Mouse (Mus musculus): ENCODE results near the gene Usp36. TPM values are rescaled to one million over a fixed set of nuclear protein-coding genes. Genes with fewer than 3 reads are reported as not detected.

Gene Usp36
- polyA plus RNA-seq, 1 experiment from 2014 or later = 16.1 TPM

DNA sequence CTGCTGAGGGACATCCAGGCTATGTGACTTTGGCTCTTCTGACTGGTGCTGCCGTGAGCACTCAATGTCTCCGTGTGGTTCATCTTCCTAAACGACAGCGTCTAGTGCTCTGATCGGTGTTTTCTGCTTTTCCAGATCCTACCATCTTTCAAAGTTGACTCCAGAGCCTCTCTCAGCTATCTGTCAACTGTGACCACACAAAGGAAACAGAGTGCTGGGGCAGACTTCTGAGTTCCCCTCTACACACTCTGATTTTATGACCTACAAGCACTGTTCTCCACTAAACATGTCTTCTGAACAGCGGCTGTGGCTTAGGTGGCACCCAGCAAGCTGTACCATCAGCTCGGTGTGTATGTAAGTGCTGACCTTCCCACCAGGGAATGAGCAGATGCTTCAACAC is 63.2 kb downstream of the Usp36 start:
- H3K27ac ChIP-seq (replicated peaks; ENCODE audit: low read depth, low read length) = no peak overlapping the region
- no peak overlapping the region for H3K9ac ChIP-seq (ENCODE audit: low read depth, low read length)
- H3K36me3 ChIP-seq (ENCODE audit: control insufficient read depth, insufficient read depth, low read length) = no peaks in the 10 kb centered on the region
- H3K9me3 ChIP-seq (ENCODE audit: control insufficient read depth, low read length) = no peaks in the 10 kb centered on the region
- H3K4me1 ChIP-seq (ENCODE audit: control insufficient read depth, insufficient read depth, low read length) = peaks cover 11% of the 10 kb centered on the region
- H3K27me3 ChIP-seq (replicated peaks; ENCODE audit: control insufficient read depth, insufficient read depth, low read length) = no peaks in the 10 kb centered on the region
- WGBS = 89% methylated on average over 7 of the region's 7 CpGs
- no peak for DNase-seq (ENCODE audit: low spot score)
- ATAC-seq (ENCODE audit: low read depth) = no peak
- H3K4me2 ChIP-seq (ENCODE audit: low read depth, low read length) = no peak overlapping the region
- H3K4me3 ChIP-seq (ENCODE audit: low read depth, low read length) = no peak overlapping the region

DNA sequence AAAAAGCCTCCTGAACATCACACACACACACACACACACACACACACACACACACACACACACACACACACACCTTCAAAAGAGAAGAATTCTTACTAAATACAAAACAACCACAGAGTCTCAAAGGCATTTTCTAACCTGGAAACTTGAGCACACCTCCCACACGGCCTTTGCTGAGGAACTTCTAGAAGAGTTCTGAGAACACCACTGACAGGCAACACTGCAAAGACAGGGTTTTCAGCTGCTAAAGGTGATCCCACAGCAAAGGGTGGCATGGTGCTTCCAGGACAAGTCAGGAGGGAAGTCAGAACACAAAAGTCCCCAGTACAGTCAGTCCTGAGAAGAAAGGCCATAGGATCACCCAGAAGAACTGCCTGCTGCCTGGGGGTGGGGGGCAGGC is 64.2 kb downstream of the Usp36 start:
- H3K27ac ChIP-seq (replicated peaks; ENCODE audit: low read depth, low read length) = no peak overlapping the region; the same call in 1 of the 2 replicates

DNA sequence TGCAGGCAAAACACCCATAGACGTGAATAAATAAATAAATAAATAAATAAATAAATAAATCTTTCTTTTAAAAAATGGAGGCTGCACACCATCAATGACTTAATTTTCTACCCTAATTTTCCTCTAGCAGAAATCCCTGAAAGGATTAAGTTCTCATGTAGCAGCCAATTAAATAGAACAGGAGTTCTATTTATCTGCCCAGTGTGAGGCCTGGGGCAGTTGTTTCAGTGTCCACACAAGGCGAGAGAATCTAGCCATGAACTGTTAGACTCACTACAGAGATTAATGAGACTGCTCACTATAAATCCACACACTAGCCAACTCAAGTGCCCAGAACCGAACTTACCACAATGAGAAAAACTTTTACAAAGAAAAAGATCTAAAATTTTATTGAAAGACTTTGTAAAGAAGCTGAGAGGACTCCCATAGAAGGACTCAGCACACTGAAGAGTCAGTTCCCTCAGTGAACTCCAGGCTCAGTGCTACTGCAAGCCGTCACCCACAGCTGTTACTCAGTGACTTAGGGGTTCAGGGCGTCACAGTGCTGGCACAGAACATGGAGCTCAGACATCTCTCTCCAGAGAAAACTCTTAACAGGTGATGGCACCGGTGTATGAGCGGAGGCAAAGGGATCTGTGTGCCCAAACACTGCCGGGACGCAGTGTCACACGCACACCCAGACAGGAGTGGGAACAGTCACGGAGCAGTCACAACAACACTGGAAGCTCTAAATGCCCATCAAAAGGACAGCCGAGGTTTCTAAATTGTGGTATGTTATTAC is 64.8 kb downstream of the Usp36 start:
- DNase-seq (ENCODE audit: low spot score) (no peak), ATAC-seq (ENCODE audit: low read depth) (no peak)
- H3K27me3 ChIP-seq (replicated peaks; ENCODE audit: control insufficient read depth, insufficient read depth, low read length) = no peaks in the 10 kb centered on the region
- H3K9me3 ChIP-seq (ENCODE audit: control insufficient read depth, low read length) = no peaks in the 10 kb centered on the region
- H3K4me2 ChIP-seq (ENCODE audit: low read depth, low read length) = no peak overlapping the region
- no peaks in the 10 kb centered on the region for H3K36me3 ChIP-seq (ENCODE audit: control insufficient read depth, insufficient read depth, low read length)
- no peak overlapping the region for H3K9ac ChIP-seq (ENCODE audit: low read depth, low read length)
- H3K27ac ChIP-seq (replicated peaks; ENCODE audit: low read depth, low read length) = peak overlapping the region; percentile 48; the same call in 1 of the 2 replicates
- 58% methylated on average over 12 of the region's 12 CpGs for WGBS
- H3K4me3 ChIP-seq (ENCODE audit: low read depth, low read length) = no peak overlapping the region
- H3K4me1 ChIP-seq (ENCODE audit: control insufficient read depth, insufficient read depth, low read length) = peaks cover 11% of the 10 kb centered on the region

More for the DNA sequence above, 64.2 kb downstream of the Usp36 start:
- Histone ChIP-seq H3K27me3 (replicated peaks; ENCODE audit: control insufficient read depth, insufficient read depth, low read length) (no peaks in the 10 kb centered on the region), H3K4me2 (ENCODE audit: low read depth, low read length) (no peak overlapping the region), H3K9me3 (ENCODE audit: control insufficient read depth, low read length) (no peaks in the 10 kb centered on the region), H3K9ac (ENCODE audit: low read depth, low read length) (no peak overlapping the region), H3K4me1 (ENCODE audit: control insufficient read depth, insufficient read depth, low read length) (peaks cover 11% of the 10 kb centered on the region), H3K4me3 (ENCODE audit: low read depth, low read length) (no peak overlapping the region), H3K36me3 (ENCODE audit: control insufficient read depth, insufficient read depth, low read length) (no peaks in the 10 kb centered on the region)
- WGBS = 24% methylated on average over 1 of the region's 1 CpGs
- ATAC-seq (ENCODE audit: low read depth) (no peak), DNase-seq (ENCODE audit: low spot score) (no peak)

DNA sequence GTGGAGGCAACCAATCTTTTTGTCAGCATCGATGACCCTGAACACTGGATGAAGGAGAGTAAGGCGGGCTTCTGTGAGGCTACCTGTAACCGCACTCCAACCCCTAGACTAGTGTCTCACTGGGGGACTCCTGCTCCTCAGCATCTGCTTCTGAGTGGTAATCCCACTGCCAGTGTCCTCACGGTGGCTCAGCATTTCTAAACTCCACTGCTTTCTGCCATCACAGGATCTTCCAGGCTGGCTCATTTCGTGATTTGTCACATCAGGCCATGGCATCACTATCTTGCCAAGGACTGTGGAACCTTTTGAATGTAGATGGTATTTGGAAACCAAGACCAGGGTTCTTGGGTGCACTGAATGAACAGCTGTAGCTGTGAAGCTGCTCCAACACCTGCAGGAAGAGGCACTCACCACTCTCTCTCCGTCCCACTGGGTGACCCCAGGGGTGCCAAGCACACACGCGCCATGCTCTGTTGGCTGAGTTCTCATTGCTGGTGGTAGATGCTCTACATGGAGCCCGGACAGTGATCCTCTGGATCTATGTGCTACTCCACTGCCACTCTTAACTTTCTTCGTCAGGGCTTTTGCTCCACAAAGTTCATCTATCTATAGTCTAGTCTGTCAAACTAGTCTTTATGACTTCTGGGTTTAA is 66.5 kb downstream of the Usp36 start:
- no peak for DNase-seq (ENCODE audit: low spot score)
- no peaks in the 10 kb centered on the region for H3K9me3 ChIP-seq (ENCODE audit: control insufficient read depth, low read length)
- no peak overlapping the region for H3K9ac ChIP-seq (ENCODE audit: low read depth, low read length)
- H3K27me3 ChIP-seq (replicated peaks; ENCODE audit: control insufficient read depth, insufficient read depth, low read length) = no peaks in the 10 kb centered on the region
- H3K4me2 ChIP-seq (ENCODE audit: low read depth, low read length) = no peak overlapping the region
- H3K4me3 ChIP-seq (ENCODE audit: low read depth, low read length) = no peak overlapping the region
- no peak overlapping the region for H3K27ac ChIP-seq (replicated peaks; ENCODE audit: low read depth, low read length)
- ATAC-seq (ENCODE audit: low read depth) = no peak
- H3K36me3 ChIP-seq (ENCODE audit: control insufficient read depth, insufficient read depth, low read length) = no peaks in the 10 kb centered on the region
- H3K4me1 ChIP-seq (ENCODE audit: control insufficient read depth, insufficient read depth, low read length) = peaks cover 11% of the 10 kb centered on the region
- 89% methylated on average over 10 of the region's 10 CpGs for WGBS

DNA sequence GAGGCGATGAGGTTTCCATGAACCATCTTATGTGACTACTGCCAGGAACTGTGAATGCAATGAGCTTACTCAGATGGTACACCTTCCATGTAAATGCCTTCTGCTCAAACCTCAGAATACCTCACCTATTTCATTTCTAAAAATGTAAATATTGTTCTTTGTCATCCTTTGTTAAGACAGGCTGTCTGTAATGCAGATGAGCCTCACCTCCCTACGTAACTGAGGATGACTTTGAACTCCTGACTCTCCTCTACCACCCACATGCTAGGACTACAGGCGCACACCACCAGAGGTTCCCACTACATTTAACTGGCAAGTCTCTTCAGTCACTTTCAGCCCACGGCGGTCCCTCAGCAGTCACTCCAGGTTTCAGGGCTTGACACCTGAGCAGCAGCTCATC is 67.1 kb downstream of the Usp36 start:
- H3K4me3 ChIP-seq (ENCODE audit: low read depth, low read length) = no peak overlapping the region
- no peak overlapping the region for H3K4me2 ChIP-seq (ENCODE audit: low read depth, low read length)
- H3K27me3 ChIP-seq (replicated peaks; ENCODE audit: control insufficient read depth, insufficient read depth, low read length) = no peaks in the 10 kb centered on the region
- no peaks in the 10 kb centered on the region for H3K36me3 ChIP-seq (ENCODE audit: control insufficient read depth, insufficient read depth, low read length)
- ATAC-seq (ENCODE audit: low read depth) = no peak
- H3K9ac ChIP-seq (ENCODE audit: low read depth, low read length) = no peak overlapping the region
- no peaks in the 10 kb centered on the region for H3K9me3 ChIP-seq (ENCODE audit: control insufficient read depth, low read length)
- no peak overlapping the region for H3K27ac ChIP-seq (replicated peaks; ENCODE audit: low read depth, low read length)
- H3K4me1 ChIP-seq (ENCODE audit: control insufficient read depth, insufficient read depth, low read length) = peaks cover 8% of the 10 kb centered on the region
- 85% methylated on average over 5 of the region's 5 CpGs for WGBS
- DNase-seq (ENCODE audit: low spot score) = no peak

DNA sequence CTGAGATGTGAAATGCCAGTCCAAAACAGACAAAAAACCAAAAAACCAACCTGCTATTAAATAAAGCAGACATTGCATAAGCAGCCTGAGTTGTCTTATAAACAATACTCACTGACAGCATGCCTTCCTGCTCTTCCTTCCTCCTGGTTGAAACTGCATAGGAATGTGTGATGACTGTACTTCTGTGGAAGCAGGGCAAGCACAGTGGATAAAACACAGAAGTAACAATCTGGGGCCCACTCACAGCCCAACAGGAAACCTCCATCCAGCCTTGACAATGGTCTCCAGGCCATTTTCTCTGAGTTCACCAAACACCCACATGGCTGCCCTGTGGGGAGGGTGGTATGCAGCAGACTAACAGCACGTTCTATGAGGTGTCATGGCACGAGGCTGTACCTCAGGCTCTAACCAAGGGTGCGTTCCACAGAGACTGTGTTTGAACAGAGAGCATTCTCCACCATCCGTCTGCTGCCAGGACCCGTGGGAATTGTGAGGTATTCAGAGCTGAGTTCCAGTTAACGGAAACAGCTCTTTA is 67.6 kb downstream of the Usp36 start:
- H3K9me3 ChIP-seq (ENCODE audit: control insufficient read depth, low read length) = no peaks in the 10 kb centered on the region
- 52% methylated on average over 6 of the region's 6 CpGs for WGBS
- peaks cover 6% of the 10 kb centered on the region; the same call in 1 of the 2 replicates for H3K4me1 ChIP-seq (ENCODE audit: control insufficient read depth, insufficient read depth, low read length)
- H3K9ac ChIP-seq (ENCODE audit: low read depth, low read length) = no peak overlapping the region
- no peak for ATAC-seq (ENCODE audit: low read depth)
- no peak for DNase-seq (ENCODE audit: low spot score)
- no peak overlapping the region for H3K27ac ChIP-seq (replicated peaks; ENCODE audit: low read depth, low read length)
- no peaks in the 10 kb centered on the region for H3K27me3 ChIP-seq (replicated peaks; ENCODE audit: control insufficient read depth, insufficient read depth, low read length)
- H3K4me2 ChIP-seq (ENCODE audit: low read depth, low read length) = no peak overlapping the region
- H3K36me3 ChIP-seq (ENCODE audit: control insufficient read depth, insufficient read depth, low read length) = no peaks in the 10 kb centered on the region
- H3K4me3 ChIP-seq (ENCODE audit: low read depth, low read length) = no peak overlapping the region

DNA sequence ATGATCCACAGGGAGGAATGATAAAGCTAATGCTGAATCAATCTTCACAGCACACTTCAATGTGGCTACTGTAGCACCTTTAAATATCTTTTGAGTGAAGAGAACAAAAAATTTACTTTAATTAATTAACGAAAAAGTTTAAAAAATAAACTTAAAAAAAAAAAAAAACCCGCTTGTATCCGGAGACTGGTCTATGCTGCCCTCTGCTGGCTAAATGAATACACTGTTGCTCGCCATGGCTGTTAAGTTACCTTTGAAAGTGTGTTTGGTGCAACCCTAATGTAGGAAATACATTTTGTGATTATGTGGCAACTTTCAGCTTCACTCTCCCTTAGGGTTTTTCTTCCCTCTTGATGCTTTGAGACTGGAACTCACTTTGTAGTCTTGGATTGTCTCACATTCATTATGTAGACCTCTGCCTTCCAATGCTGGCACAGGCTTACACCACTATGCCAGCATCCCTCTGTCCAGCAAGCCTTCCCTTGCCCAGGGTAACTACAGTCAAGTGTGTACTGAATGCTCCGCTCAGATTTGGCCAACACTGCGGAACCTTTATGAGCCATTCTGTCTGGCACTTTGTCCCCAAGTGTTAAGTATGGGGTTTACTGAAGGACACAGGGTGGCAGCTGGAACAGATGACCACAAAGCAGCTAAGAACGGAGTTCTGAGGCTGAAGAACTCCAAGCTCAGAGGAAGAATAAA is 69.3 kb downstream of the Usp36 start:
- no peaks in the 10 kb centered on the region for H3K9me3 ChIP-seq (ENCODE audit: control insufficient read depth, low read length)
- ATAC-seq (ENCODE audit: low read depth) = no peak
- H3K27ac ChIP-seq (replicated peaks; ENCODE audit: low read depth, low read length) = no peak overlapping the region
- H3K4me1 ChIP-seq (ENCODE audit: control insufficient read depth, insufficient read depth, low read length) = peaks cover 6% of the 10 kb centered on the region
- no peaks in the 10 kb centered on the region for H3K27me3 ChIP-seq (replicated peaks; ENCODE audit: control insufficient read depth, insufficient read depth, low read length)
- peak; percentile 74 for DNase-seq (ENCODE audit: low spot score)
- H3K36me3 ChIP-seq (ENCODE audit: control insufficient read depth, insufficient read depth, low read length) = no peaks in the 10 kb centered on the region
- WGBS = 20% methylated on average over 7 of the region's 7 CpGs
- no peak overlapping the region for H3K4me3 ChIP-seq (ENCODE audit: low read depth, low read length)
- H3K4me2 ChIP-seq (ENCODE audit: low read depth, low read length) = no peak overlapping the region; the same call in 1 of the 2 replicates
- H3K9ac ChIP-seq (ENCODE audit: low read depth, low read length) = no peak overlapping the region

DNA sequence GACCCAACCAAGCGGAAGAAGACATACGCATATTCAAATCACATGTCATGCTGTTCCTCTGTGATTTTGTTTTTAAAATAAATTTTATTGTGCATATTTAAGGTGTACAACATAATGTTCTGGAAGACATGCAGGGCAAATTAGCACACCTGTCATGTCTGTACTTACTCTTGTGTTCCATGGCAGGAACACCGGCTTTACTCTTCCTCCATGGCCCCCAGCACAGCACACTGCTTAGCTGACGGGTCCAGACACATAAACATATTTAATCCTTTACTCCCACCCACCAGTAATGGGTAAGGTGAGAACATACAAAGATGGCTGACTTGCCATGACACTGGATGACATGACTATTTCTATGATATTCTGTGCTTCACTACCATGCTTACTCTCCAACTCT is 71.0 kb downstream of the Usp36 start:
- Histone ChIP-seq H3K27ac (replicated peaks; ENCODE audit: low read depth, low read length) (no peak overlapping the region), H3K36me3 (ENCODE audit: control insufficient read depth, insufficient read depth, low read length) (no peaks in the 10 kb centered on the region), H3K9me3 (ENCODE audit: control insufficient read depth, low read length) (no peaks in the 10 kb centered on the region), H3K27me3 (replicated peaks; ENCODE audit: control insufficient read depth, insufficient read depth, low read length) (no peaks in the 10 kb centered on the region), H3K4me2 (ENCODE audit: low read depth, low read length) (no peak overlapping the region), H3K4me3 (ENCODE audit: low read depth, low read length) (no peak overlapping the region), H3K9ac (ENCODE audit: low read depth, low read length) (no peak overlapping the region), H3K4me1 (ENCODE audit: control insufficient read depth, insufficient read depth, low read length) (no peaks in the 10 kb centered on the region; the same call in 1 of the 2 replicates)
- no peak for ATAC-seq (ENCODE audit: low read depth)
- DNase-seq (ENCODE audit: low spot score) = no peak
- 86% methylated on average over 4 of the region's 4 CpGs for WGBS
